9 mouse cellular contexts compared by ENCODE assay signal in the genomic region with DNA sequence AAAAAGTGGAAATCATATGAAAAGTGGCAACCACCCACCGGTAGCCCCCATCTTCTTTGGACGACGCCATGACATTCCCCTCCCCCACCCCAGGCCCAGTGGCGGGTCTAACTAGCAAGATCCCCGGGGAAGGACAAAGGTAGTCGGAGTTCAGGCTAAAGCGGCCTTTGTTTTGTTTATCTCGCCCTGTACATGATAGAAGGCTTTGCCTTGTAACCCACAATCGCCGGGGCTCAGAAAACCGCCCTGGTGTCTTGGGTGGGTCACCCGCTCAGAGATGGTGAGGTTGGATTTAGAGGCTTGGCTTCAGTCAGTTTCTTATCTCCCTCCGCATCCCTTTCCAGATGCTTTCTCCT. TPM values are rescaled to one million over a fixed set of nuclear protein-coding genes. Genes with fewer than 3 reads are reported as not detected.
A peak's percentile ranks its signal among the peaks of the same experiment; 100 is the strongest.
DNase-seq lines count a peak whose midpoint lies in the region; ATAC-seq lines count a peak whose summit lies in the region.
"Had no signal": no experiment of that assay in that cellular context is flagged by ENCODE, and none has a peak within 500 bp of the region (broad histone marks: within the 10 kb centered on the region; RNA-seq: fewer than 3 reads in every experiment).

No protein-coding gene starts in this region.

- H3K27ac ChIP-seq in lung, embryonic 15.5 days, result no peak overlapping the region
- H3K27ac ChIP-seq in hindbrain, embryonic 11.5 days (ENCODE audit: low read depth, low read length), result no peak overlapping the region
- no peak overlapping the region for H3K27ac ChIP-seq in liver, embryonic 16.5 days (ENCODE audit: low read length)

- DNase-seq in lung, adult 18-20 months, result no peak
- peak; percentile 55 for DNase-seq in hindbrain, embryonic 11.5 days (ENCODE audit: low spot score)
- DNase-seq in testis, postnatal 10 days (ENCODE audit: low spot score), result peak; percentile 64
- DNase-seq in ovary, postnatal 14 days (ENCODE audit: low spot score), result no peak
- no peak for DNase-seq in kidney, postnatal 10 days
- no peak for DNase-seq in heart, postnatal 4 days
- DNase-seq: lung, adult 2 months had no signal

- no peak overlapping the region for H3K9ac ChIP-seq in lung, embryonic 15.5 days
- H3K9ac ChIP-seq in hindbrain, embryonic 11.5 days (ENCODE audit: low read depth, low read length), result peak overlapping the region; percentile 38; the same call in 1 of the 2 replicates
- H3K9ac ChIP-seq in liver, embryonic 16.5 days (ENCODE audit: low read depth, low read length), result no peak overlapping the region

- no peaks in the 10 kb centered on the region for H3K27me3 ChIP-seq in lung, embryonic 15.5 days
- no peaks in the 10 kb centered on the region for H3K27me3 ChIP-seq in hindbrain, embryonic 11.5 days (ENCODE audit: control insufficient read depth, insufficient read depth, low read length)
- H3K27me3 ChIP-seq in liver, embryonic 16.5 days (ENCODE audit: control insufficient read depth, insufficient read depth, low read depth, low read length), result no peaks in the 10 kb centered on the region

- H3K4me2 ChIP-seq in lung, embryonic 15.5 days, result peak overlapping the region; percentile 11; the same call in 1 of the 2 replicates
- peak overlapping the region; percentile 39 for H3K4me2 ChIP-seq in hindbrain, embryonic 11.5 days (replicated peaks; ENCODE audit: low read depth, low read length)
- peak overlapping the region; percentile 21; the same call in 1 of the 2 replicates for H3K4me2 ChIP-seq in liver, embryonic 16.5 days (ENCODE audit: low read depth, low read length)

- no peaks in the 10 kb centered on the region for H3K36me3 ChIP-seq in lung, embryonic 15.5 days
- H3K36me3 ChIP-seq in hindbrain, embryonic 11.5 days (ENCODE audit: control insufficient read depth, insufficient read depth, low read length), result no peaks in the 10 kb centered on the region
- no peaks in the 10 kb centered on the region for H3K36me3 ChIP-seq in liver, embryonic 16.5 days (ENCODE audit: control insufficient read depth, insufficient read depth)

- no peaks in the 10 kb centered on the region for H3K4me1 ChIP-seq in lung, embryonic 15.5 days
- no peaks in the 10 kb centered on the region for H3K4me1 ChIP-seq in hindbrain, embryonic 11.5 days (replicated peaks; ENCODE audit: control insufficient read depth, insufficient read depth, low read length)
- no peaks in the 10 kb centered on the region for H3K4me1 ChIP-seq in liver, embryonic 16.5 days (ENCODE audit: control insufficient read depth, low read depth, low read length)

- WGBS in lung, embryonic 15.5 days, result 20% methylated on average over 13 of the region's 13 CpGs
- 9% methylated on average over 13 of the region's 13 CpGs for WGBS in hindbrain, embryonic 11.5 days
- WGBS in liver, embryonic 16.5 days (ENCODE audit: insufficient replicate concordance), result 11% methylated on average over 13 of the region's 13 CpGs

- H3K9me3 ChIP-seq in lung, embryonic 15.5 days, result no peaks in the 10 kb centered on the region
- no peaks in the 10 kb centered on the region for H3K9me3 ChIP-seq in hindbrain, embryonic 11.5 days (ENCODE audit: control insufficient read depth, low read length)
- no peaks in the 10 kb centered on the region for H3K9me3 ChIP-seq in liver, embryonic 16.5 days (replicated peaks; ENCODE audit: control insufficient read depth, low read length)

- ATAC-seq in lung, embryonic 15.5 days (ENCODE audit: borderline replicate concordance, extremely low read depth, low FRiP score, low TSS enrichment), result no peak
- no peak for ATAC-seq in hindbrain, embryonic 11.5 days (ENCODE audit: low FRiP score)
- no peak for ATAC-seq in liver, embryonic 16.5 days (ENCODE audit: low read depth)

- no peak overlapping the region for H3K4me3 ChIP-seq in lung, embryonic 15.5 days
- peak overlapping the region; percentile 4; the same call in 1 of the 2 replicates for H3K4me3 ChIP-seq in hindbrain, embryonic 11.5 days (ENCODE audit: low read depth, low read length)
- H3K4me3 ChIP-seq in liver, embryonic 16.5 days (ENCODE audit: low read depth, low read length), result no peak overlapping the region

RNA-seq across cellular contexts. Expression of a gene that starts 54.4 kb away (rescaled TPM):
- 20.6 and 22.3 TPM in 2 replicates for polyA plus RNA-seq in lung, embryonic 15.5 days (2015; fragmentation: Nextera tagmentation; extraction: Ambion mirVana)
- 38.5 and 39.3 TPM in 2 replicates for polyA plus RNA-seq in hindbrain, embryonic 11.5 days (2014; fragmentation: Nextera tagmentation; extraction: Ambion mirVana)
- polyA plus RNA-seq in liver, embryonic 16.5 days (2015; fragmentation: Nextera tagmentation; extraction: Ambion mirVana), result 6.4 TPM in 2 replicates
- 10 to 100 TPM; 14.2 TPM for total RNA-seq in heart, postnatal 4 days (2021)

Comparison
In these comparisons a context has a peak if more than half of its experiments do, and no peak if none do; other contexts are left out.
1. DNase-seq: peak in hindbrain, embryonic 11.5 days (single experiment) and testis, postnatal 10 days (single experiment); none in lung, adult 18-20 months (0 of 2), ovary, postnatal 14 days (single experiment), kidney, postnatal 10 days (single experiment) and heart, postnatal 4 days (single experiment).
2. Peak in every context shown above with its lines, with median percentiles within 50 percentile points of each other: H3K4me2 ChIP-seq.